Mouse (Mus musculus) inflammation-experienced regulatory T-cells, adult 6 months (primary cell): ENCODE data around the gene Tssk2. TPM values are rescaled to one million over a fixed set of nuclear protein-coding genes. Genes with fewer than 3 reads are reported as not detected.
A peak's percentile ranks its signal among the peaks of the same experiment; 100 is the strongest.

Experiments used
- ATAC-seq: one replicate; pipeline ENCODE4 v1.8.0; 2017
- polyA plus RNA-seq, 3 experiments: library from polyadenylated mRNA; unstranded; fragments of 100-300 nt; shearing (Covaris generic); gene quantifications; one replicate each; pipeline ENCODE4 v1.2.1; 2017

Tssk2 gene
- polyA plus RNA-seq, result under 1 TPM in 1 of 3 experiments, not detected in 2; 0.43 TPM

DNA sequence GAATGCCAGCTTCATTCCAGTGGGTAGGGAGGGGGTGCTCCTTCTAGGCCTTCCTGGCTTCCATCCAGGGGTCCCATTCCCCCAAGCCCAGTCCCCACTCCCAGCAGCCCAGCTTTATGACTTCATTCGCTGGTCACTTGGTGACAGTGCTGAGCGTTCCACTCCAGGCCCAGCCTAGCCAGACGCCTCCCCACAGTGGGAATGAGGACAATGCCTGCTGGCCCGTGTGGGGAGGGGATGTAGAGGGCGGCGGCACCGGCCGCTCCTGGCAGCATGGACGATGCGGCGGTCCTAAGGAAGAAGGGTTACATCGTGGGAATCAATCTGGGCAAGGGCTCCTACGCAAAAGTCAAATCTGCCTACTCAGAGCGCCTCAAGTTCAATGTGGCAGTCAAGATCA is at the start of gene Tssk2, which contains the start of gene Dgcr2:
Gene Tssk2 (plus strand): TSS at position 176 of the 400 bp plus-strand sequence.
Gene Dgcr2 (minus strand): TSS at position 101 of the 400 bp plus-strand sequence.
- no peak for ATAC-seq

DNA sequence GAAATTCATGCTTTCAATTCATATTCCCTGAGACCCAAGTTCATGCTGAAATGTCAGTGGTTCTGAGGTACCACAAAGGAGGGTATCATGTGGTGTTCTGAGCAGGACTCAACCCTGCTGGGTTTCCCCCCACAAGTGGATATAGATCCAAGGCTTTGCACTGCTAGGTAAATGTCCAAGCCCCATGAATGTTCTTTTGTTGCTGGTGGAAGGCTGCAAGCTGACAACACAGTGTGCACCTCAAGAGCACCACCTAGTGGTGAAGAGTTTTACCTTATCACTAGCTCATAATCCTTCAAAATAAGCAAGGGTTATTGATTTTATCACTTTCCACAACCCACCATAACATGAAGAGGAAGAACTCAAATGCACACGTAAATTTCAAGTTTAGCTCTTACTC is 49.5 kb upstream of the Tssk2 start:
- peak; percentile 28 for ATAC-seq

GRCm38 (mm10) chr16:17849486-17849885 is 49.0 kb upstream of the Tssk2 start:
- ATAC-seq, result no peak

GRCm38 (mm10) chr16:17851331-17851730 is 47.1 kb upstream of the Tssk2 start:
- ATAC-seq, result no peak

DNA sequence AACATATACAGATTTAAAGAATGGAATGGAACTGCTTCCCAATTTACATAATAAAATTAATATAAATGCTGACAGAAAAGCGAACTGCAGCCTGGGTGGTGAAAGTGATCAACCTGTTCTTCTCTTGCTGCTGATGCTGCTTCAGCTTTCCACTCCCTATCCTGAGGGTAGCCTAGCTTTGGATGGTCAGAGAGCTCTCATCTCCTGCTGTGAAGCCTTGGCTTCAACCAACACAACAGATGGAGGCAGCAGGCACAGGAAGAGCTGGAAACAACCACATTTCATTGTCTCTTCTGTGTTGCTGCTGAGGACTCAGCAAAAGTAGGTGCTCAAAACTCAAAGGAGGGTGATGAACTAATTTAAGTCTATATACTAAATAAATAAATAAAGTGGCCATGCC is 46.6 kb upstream of the Tssk2 start:
- no peak for ATAC-seq

- ATAC-seq, result no peak
Observed at GRCm38 (mm10) chr16:17853263-17853662, 45.2 kb upstream of the Tssk2 start.

DNA sequence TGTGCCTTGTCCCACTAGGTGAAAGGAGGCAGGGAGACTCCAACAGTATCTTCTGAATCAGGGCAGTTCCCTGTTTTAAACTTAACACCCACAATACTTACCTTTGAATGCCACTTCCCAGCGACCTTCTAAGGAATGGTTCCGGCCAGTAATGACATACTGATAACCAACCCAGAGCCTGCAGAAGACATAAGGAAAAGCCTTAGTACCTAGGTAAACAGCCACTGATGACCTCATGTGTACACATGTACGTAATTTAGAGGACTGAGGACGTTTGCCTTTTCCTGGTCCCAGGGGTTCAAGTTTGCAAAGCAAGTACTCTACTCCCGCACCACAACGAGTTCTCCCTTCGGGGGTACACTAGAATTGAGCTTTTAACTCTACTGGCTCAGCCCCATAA is 41.3 kb upstream of the Tssk2 start:
- ATAC-seq, result no peak

GRCm38 (mm10) chr16:17858592-17858991 is 39.8 kb upstream of the Tssk2 start:
- peak; percentile 48 for ATAC-seq

DNA sequence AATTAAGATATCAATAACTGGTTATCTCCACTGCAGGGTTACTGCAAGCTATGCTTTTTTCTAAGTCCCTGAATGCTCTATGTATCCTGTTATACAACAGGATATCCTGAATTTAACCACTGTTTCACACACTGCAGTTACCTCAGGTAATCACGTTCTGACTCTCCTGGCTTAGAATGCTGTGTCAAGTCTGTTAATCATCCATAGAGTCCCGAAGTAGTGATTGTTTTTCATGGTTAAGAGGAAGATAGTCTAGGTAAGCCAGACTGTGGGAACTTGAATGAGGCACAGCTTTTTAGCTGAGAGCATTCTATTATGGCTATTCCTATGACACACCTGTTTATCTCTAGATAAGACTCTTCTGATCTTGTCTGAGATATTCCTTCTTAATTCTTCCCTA is 33.1 kb upstream of the Tssk2 start:
- ATAC-seq, result no peak

GRCm38 (mm10) chr16:17865770-17866169 is 32.7 kb upstream of the Tssk2 start:
- ATAC-seq, result no peak

GRCm38 (mm10) chr16:17871248-17871647 is 27.2 kb upstream of the Tssk2 start:
- ATAC-seq, result no peak

- no peak for ATAC-seq
Observed at GRCm38 (mm10) chr16:17872995-17873394, 25.4 kb upstream of the Tssk2 start.

GRCm38 (mm10) chr16:17875174-17875573 is 23.3 kb upstream of the Tssk2 start:
- ATAC-seq, result no peak

GRCm38 (mm10) chr16:17876096-17876495 is 22.3 kb upstream of the Tssk2 start:
- no peak for ATAC-seq

- ATAC-seq, result no peak
Observed at GRCm38 (mm10) chr16:17879571-17879970, 18.9 kb upstream of the Tssk2 start.

DNA sequence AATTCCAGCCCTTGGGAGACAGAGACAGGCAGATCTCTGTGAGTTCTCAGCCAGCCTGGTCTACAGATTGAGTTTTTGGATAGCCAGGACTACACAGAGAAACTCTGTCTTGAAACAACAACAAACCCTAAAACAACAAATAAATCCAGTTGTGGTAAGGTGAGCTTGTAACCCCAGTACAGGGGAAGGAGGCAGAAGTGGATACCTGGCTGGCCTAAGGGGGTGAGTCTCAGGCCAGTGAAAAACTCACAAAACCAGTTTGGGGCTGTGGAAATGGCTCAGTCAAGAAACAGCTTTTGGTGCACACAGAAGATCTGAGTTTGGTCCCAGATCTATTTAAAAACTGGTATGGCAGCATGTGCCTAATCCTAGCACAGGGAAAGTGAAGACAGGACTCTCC is 16.2 kb upstream of the Tssk2 start:
- no peak for ATAC-seq

DNA sequence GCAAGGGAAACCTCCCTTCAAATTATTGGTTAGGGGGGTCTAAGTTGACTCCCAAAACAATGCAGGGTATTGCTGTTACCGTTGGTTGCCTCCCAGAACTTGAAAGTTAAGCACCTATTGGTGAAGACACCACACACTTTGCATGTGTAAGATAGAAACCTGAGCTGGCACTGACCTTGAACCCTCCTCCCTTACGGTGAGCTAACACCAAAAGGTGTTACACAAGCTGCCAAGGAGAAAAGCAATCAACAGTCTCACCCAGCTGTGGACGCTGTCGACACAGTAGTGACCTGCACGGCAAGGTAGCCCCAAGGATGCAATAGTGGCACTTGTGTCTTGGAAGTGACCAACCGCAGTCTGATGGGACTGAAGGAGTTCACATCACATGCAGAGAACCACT is 14.3 kb upstream of the Tssk2 start:
- ATAC-seq, result no peak

- ATAC-seq, result no peak
Observed at GRCm38 (mm10) chr16:17889689-17890341, 8.6 kb upstream of the Tssk2 start.

DNA sequence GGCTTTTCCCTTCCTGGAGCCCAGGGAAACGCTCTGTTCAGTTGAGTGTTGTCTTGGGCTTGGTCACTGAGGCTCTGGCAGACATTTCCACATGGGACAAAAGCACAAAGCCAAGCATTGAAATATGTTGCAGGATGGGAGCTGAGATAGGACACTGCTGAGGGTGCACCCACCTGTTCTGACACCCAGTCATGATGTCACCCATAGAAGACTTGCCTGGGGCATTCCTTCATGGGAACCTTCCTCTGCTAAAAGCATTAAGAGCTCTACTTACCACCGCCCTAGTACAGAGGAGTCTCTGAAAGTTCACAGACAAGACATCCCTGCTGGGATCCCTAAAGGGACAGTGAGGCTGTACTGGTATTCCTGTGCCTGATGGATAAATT is 8.1 kb upstream of the Tssk2 start:
- no peak for ATAC-seq

- ATAC-seq, result peak; percentile 49
Observed at GRCm38 (mm10) chr16:17890917-17891566, 7.4 kb upstream of the Tssk2 start.

DNA sequence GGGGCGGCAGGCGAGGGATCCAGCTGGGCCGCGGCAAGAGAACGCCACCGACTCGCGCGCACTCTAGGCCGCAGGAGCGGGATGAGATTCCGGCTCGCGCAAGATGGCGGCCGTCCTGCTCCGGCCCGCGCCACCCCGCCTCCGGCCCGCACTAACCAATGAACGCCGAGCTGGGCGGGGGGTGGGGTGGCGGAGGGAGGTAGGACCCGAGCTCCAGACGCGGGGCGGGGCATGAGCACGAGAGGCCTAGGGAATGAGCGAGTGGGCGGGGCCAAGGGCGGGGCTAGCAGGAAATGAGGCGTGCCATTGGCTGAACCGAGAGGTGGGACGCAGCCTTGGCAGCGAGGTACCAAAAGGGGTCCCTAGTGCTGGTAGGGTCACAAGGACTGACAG is 6.9 kb upstream of the Tssk2 start, which contains the start of gene Gm20518:
Gene Gm20518 (minus strand): TSS at position 105 of the 393 bp plus-strand sequence.
- ATAC-seq, result peak; percentile 94

- ATAC-seq, result no peak
Observed at GRCm38 (mm10) chr16:17892606-17893005, 5.8 kb upstream of the Tssk2 start.

- ATAC-seq, result no peak
Observed at GRCm38 (mm10) chr16:17893923-17894322, 4.5 kb upstream of the Tssk2 start, which contains the start of gene Tssk1. TSS of gene Tssk1 (plus strand) at chr16:17894223.

DNA sequence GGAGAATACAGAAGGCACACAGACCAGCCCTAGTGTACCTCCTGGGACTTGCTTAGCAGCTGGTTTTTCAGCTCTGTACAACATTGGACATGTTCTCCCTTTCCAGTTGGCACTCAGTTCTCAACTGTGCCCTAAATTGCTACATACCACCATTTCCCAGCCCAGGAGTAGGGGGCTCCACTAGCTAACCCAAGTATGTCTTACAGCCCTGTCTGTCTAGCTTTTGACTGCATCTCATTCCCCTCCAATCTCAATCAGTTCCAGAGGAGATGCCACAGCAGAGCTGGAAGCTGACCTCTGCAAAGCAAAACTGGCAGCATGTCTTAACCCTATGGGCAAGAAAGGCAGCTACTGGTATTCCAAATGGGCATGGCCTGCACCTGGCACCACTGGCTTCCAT is 2.3 kb upstream of the Tssk2 start:
- ATAC-seq, result no peak
